Mouse (Mus musculus) midbrain, embryonic 14.5 days (tissue): Measurements from ENCODE around the gene Trappc12. TPM values are rescaled to one million over a fixed set of nuclear protein-coding genes. Genes with fewer than 3 reads are reported as not detected.
A peak's percentile ranks its signal among the peaks of the same experiment; 100 is the strongest.

Experiments
- ATAC-seq: fragments of 200-750 bp; cut with Nextera tagmentation; 2 replicates; pipeline ENCODE4 v1.8.0; 2017; ENCODE audit warnings: moderate number of reproducible peaks, moderate library complexity; ENCODE audit not compliant: low FRiP score, low TSS enrichment
- DNase-seq: peaks from one replicate; pipeline ENCODE4 v3.0.0-alpha.2; 2015
- H3K27ac ChIP-seq: fragments of 300-500 bp; sonication (generic); replicated peaks from 2 replicates; pipeline ENCODE4 v1.5.1; 2014; ENCODE audit warnings: mild to moderate bottlenecking, low read depth, low read length, moderate library complexity
- H3K27me3 ChIP-seq: fragments of 300-500 bp; sonication (generic); 2 replicates; pipeline ENCODE4 v1.6.1; 2014; ENCODE audit warnings: low read length, control low read depth, mixed read lengths; ENCODE audit not compliant: control insufficient read depth, insufficient read depth
- H3K36me3 ChIP-seq: fragments of 300-500 bp; sonication (generic); 2 replicates; pipeline ENCODE4 v1.6.1; 2014; ENCODE audit warnings: low read length, control low read depth; ENCODE audit not compliant: control insufficient read depth, insufficient read depth
- H3K4me1 ChIP-seq: fragments of 300-500 bp; sonication (generic); 2 replicates; pipeline ENCODE4 v1.6.1; 2014; ENCODE audit warnings: mild to moderate bottlenecking, antibody characterized with exemption, low read length, control low read depth; ENCODE audit not compliant: control insufficient read depth, insufficient read depth
- H3K4me2 ChIP-seq: fragments of 300-500 bp; sonication (generic); 2 replicates; pipeline ENCODE4 v1.6.1; 2014; ENCODE audit warnings: mild to moderate bottlenecking, low read length, moderate library complexity
- H3K4me3 ChIP-seq: fragments of 300-500 bp; sonication (generic); replicated peaks from 2 replicates; pipeline ENCODE4 v1.5.1; 2014; ENCODE audit warnings: low read depth, low read length
- H3K9ac ChIP-seq: fragments of 300-500 bp; sonication (generic); replicated peaks from 2 replicates; pipeline ENCODE4 v1.6.1; 2014; ENCODE audit warnings: mild to moderate bottlenecking, low read length, moderate library complexity
- H3K9me3 ChIP-seq: fragments of 300-500 bp; sonication (generic); 2 replicates; pipeline ENCODE4 v1.6.1; 2016; ENCODE audit warnings: low read length, control low read depth, mixed read lengths; ENCODE audit not compliant: control insufficient read depth
- WGBS: fragments of 180-500 bp; shearing (Covaris S2); extraction: QIAGEN DNeasy Blood & Tissue Kit; methylation state at CpG from one replicate; pipeline ENCODE4 v1.1.7; 2014; 5-methylcytosine and 5-hydroxymethylcytosine counted together
- microRNA-seq: library from miRNA; unstranded; fragments of <30 nt; microRNA quantifications from one replicate; pipeline ENCODE4, GENCODE M21; 2016
- polyA plus RNA-seq: library from polyadenylated mRNA; unstranded; fragments of >200 nt; fragmentation: Nextera tagmentation; extraction: Ambion mirVana; gene quantifications from 2 replicates; pipeline ENCODE4 v1.2.1, GENCODE M21; 2014

The Trappc12 gene
- polyA plus RNA-seq, 1 experiment from 2014 or later, result 49.8 TPM

DNA sequence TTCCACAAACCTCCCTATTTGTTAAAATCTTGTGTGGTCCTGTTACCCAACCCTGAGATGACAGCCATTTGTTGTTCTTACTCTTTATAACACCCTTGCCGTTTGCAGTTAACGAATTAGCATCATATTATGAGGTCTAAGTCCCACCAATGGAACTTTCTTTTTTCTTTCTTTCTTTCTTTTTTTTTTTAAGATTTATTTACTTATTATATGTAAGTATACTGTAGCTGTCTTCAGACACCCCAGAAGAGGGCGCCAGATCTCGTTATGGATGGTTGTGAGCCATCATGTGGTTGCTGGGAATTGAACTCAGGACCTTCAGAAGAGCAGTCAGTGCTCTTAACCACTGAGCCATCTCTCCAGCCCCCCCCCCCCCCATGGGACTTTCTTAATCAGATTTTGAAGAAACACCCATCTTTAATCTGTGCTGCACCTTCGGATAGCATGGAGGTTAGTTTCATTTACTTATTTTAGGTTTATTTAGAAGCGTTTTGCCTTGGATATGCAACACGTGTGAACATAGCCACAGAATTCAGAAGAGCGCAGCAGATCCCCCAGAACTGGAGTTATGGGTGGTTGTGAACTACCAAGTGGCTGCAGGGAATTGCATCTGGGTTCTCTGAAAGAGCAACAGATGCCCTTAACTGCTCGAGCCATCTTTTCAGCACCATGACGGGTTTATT is 76.1 kb downstream of the Trappc12 start:
- DNase-seq, result no peak
- no peaks in the 10 kb centered on the region for H3K9me3 ChIP-seq
- no peaks in the 10 kb centered on the region for H3K27me3 ChIP-seq
- no peak overlapping the region for H3K27ac ChIP-seq
- ATAC-seq, result no peak
- 86% methylated on average over 10 of the region's 10 CpGs for WGBS
- peak overlapping the region; percentile 46; the same call in 1 of the 2 replicates for H3K4me3 ChIP-seq
- no peak overlapping the region for H3K9ac ChIP-seq
- H3K36me3 ChIP-seq, result no peaks in the 10 kb centered on the region
- peak overlapping the region; percentile 52 for H3K4me2 ChIP-seq
- peaks cover 11% of the 10 kb centered on the region for H3K4me1 ChIP-seq

DNA sequence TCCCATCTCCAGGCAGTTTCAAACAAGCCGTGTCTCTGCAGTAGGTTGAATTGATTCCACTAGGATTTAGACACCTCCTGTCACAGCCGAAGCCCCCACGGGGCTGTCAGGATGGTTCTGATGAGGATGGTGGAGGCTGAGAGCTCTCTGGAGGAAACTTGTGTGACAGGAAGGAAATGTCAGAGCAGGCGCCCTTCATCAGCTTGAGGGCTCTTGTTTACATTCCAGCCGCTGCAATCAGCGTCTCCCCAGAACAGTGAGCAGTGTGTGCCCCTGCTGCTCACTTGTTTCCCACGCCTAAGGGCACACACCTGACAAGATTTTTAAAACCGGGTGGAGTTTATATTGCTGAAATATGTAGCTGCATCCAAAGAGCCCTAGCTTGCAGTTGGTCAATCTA is 83.0 kb downstream of the Trappc12 start:
- WGBS, result 63% methylated on average over 8 of the region's 8 CpGs
- H3K4me1 ChIP-seq, result no peaks in the 10 kb centered on the region
- no peak overlapping the region for H3K4me3 ChIP-seq
- peaks cover 4% of the 10 kb centered on the region; the same call in 1 of the 2 replicates for H3K36me3 ChIP-seq
- ATAC-seq (no peak), DNase-seq (no peak)
- no peak overlapping the region for H3K27ac ChIP-seq
- no peaks in the 10 kb centered on the region for H3K27me3 ChIP-seq
- no peak overlapping the region for H3K4me2 ChIP-seq
- no peaks in the 10 kb centered on the region for H3K9me3 ChIP-seq
- no peak overlapping the region for H3K9ac ChIP-seq

DNA sequence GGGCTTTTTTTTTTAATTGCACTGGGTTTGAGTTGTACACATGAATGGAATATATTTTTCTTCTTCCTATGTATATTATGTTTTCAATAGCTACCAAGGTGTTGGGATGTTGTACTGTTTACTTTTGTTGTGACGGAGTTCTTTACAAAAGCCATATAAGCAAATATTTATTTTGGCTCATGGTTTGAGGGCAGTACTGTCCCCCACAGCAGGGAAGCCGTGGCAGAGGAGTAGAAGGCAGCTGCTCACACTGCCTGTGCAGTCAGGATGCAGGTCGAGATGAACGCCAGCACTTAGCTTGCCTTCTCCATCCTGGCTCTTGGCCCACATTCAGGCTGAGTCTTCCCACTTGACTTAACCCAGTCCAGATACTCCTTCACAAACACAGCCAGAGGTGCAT is 83.5 kb downstream of the Trappc12 start:
- Histone ChIP-seq H3K4me2 (no peak overlapping the region), H3K27ac (no peak overlapping the region), H3K4me1 (no peaks in the 10 kb centered on the region), H3K27me3 (no peaks in the 10 kb centered on the region), H3K9ac (no peak overlapping the region), H3K36me3 (peaks cover 4% of the 10 kb centered on the region; the same call in 1 of the 2 replicates), H3K4me3 (no peak overlapping the region), H3K9me3 (no peaks in the 10 kb centered on the region)
- ATAC-seq (no peak), DNase-seq (no peak)
- WGBS, result 79% methylated on average over 4 of the region's 4 CpGs

DNA sequence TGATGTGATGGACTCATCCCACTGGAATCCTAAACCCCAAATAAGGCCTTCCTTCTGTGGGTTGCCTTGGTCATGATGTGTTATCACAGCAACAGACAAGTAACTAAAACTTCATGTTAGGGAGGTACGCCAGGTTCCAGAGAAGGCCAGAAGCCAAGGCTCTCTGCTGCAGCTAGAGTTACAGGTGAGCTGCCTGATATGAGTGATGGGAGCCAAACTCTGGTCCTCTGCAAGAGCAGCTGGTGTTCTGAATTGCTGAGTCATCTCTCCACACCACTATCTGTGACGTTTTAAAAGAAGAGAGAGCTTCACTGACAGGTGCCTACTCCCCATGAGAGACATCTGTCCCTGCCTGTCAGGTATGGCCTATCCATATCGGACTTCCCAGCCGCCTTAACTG is 87.6 kb downstream of the Trappc12 start:
- no peak overlapping the region for H3K4me3 ChIP-seq
- no peak overlapping the region for H3K9ac ChIP-seq
- H3K36me3 ChIP-seq, result peaks cover 43% of the 10 kb centered on the region
- ATAC-seq, result no peak
- H3K27me3 ChIP-seq, result no peaks in the 10 kb centered on the region
- no peak overlapping the region for H3K27ac ChIP-seq
- no peaks in the 10 kb centered on the region for H3K4me1 ChIP-seq
- DNase-seq, result no peak
- no peaks in the 10 kb centered on the region for H3K9me3 ChIP-seq
- no peak overlapping the region for H3K4me2 ChIP-seq
- whole genome bisulfite sequencing, result 90% methylated on average over 4 of the region's 4 CpGs

DNA sequence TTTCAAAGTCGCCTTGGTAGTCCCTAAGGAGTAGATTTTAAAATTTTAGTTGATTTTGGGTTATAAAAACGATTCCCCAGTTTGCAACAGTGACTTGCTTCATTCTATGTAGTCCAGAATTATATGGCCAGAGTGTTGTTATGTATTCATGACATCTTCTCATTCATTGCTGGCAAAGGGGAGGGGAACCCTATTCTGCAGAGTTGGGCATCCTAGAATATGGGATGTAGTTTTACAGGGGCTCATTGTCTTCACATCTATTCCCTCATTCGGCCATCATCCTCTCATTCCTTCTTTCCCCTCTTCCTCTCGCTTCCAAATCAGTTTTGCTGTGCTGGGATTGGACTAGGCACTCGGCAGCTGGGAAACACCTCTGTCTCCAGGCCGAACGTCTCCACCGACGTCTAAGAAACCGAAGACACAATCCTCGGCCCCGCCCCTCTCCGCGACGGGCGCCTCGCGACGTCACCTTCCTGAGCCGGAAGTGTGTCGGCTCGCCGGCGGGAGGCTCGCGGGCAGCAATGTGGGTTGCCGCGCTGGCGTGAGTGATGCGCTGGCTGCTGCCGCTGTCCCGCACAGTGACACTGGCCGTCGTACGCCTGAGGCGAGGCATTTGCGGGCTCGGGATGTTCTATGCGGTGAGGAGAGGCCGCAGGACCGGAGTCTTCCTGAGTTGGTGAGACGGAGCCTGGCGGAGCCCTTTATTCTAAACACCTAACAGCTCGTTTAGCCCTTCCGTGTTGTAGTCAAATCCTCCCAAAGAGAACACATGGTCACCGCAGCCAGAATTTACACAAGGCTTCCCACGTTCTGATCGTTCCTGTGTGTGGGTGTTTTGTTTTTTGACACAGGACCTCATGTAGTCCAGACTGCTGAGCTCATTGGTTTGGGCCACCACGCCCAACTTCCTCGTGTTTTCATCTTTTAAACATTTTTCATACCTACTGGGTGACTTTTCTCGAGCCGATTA is 100.8 kb downstream of the Trappc12 start, which contains the start of gene Rnaseh1:
Gene Rnaseh1 (plus strand): TSS at position 462 of the 970 bp plus-strand sequence.
- H3K9ac ChIP-seq, result peak within 1 kb of the TSS; percentile 79
- H3K4me3 ChIP-seq, result peak within 1 kb of the TSS; percentile 78
- peak within 1 kb of the TSS; percentile 70 for H3K4me2 ChIP-seq
- DNase-seq (peak; percentile 96), ATAC-seq (peak; percentile 94)
- H3K9me3 ChIP-seq, result no peaks in the 10 kb centered on the region
- peaks cover 6% of the 10 kb centered on the region for H3K4me1 ChIP-seq
- WGBS, result 2% methylated on average over 52 of the region's 52 CpGs
- H3K36me3 ChIP-seq, result peaks cover 16% of the 10 kb centered on the region
- no peaks in the 10 kb centered on the region for H3K27me3 ChIP-seq
- peak within 1 kb of the TSS; percentile 86 for H3K27ac ChIP-seq

Small RNA genes lying within 50 kb of the gene (microRNA-seq; reads per million reads assigned to microRNA genes)
- not detected for gene Mir6937

Other genes starting within 250 kb of the Trappc12 start
- not detected in 2 replicates for gene Dcdc2c, start 198.1 kb downstream of the Trappc12 start, polyA plus RNA-seq
- not detected in 2 replicates for gene Allc, start 167.9 kb downstream of the Trappc12 start, polyA plus RNA-seq
- 0.72 and 0.93 TPM in 2 replicates for gene Colec11, start 127.1 kb downstream of the Trappc12 start, polyA plus RNA-seq
- 653 and 682 TPM in 2 replicates for gene Rps7, start 114.5 kb downstream of the Trappc12 start, polyA plus RNA-seq
- 18.3 and 18.6 TPM in 2 replicates for gene Rnaseh1, start 100.9 kb downstream of the Trappc12 start, polyA plus RNA-seq
- 21.0 and 28.4 TPM in 2 replicates for gene Adi1, start 75.2 kb downstream of the Trappc12 start, polyA plus RNA-seq
- gene Eipr1, start 1.3 kb upstream of the Trappc12 start, polyA plus RNA-seq, result 77.0 and 80.4 TPM in 2 replicates